Mouse (Mus musculus): Measurements from ENCODE around the gene Grid1.

Grid1 gene

GRCm38 (mm10) chr14:35219021-35219420 lies 399.1 kb downstream of the Grid1 start:
- DNase-seq (ENCODE audit: low read depth): no peak

GRCm38 (mm10) chr14:35222196-35222595 lies 402.3 kb downstream of the Grid1 start:
- no peak for DNase-seq (ENCODE audit: low read depth)

- DNase-seq (ENCODE audit: low read depth): no peak
These were observed 407.7 kb downstream of the Grid1 start for GRCm38 (mm10) chr14:35227581-35227980.

DNA sequence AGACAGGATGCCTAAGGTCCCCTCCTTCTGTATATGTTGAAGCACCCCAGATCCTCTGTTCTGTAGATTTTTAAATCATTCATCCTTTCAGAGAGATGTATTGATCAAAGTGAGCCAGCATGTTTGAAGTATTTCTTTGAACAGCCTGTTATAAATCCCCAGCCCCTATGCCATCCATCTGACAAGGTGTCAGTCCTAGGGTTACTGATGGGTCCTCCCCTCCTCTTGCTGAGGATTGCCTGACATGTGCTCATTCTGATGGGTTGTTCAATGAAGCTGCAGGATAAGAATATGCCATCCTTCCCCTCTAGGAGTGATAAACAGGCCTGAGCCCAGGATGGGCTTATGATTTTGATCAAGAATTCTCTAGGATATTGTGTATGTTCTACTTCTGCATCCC lies 411.5 kb downstream of the Grid1 start:
- DNase-seq (ENCODE audit: low read depth): no peak

DNA sequence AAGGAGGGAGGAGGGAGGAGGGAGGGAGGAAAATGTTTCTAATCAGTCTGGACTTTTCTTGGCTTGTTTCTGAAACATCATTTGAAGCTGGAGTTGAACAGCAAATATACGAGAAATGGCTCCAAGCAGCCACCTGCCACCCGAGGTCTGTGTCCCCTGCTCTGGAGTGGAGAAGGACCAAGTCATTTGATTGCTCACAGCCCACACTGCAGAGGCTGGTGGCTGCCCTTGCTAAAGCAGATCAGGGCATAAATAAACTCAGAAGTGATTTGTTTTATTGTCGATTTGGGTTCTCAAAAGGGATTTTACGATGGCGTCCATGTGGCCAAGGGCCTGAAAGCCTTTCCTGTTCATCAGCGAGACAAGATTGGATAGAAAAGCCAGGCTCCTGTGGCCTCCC lies 423.0 kb downstream of the Grid1 start:
- no peak for DNase-seq (ENCODE audit: low read depth)

- DNase-seq (ENCODE audit: low read depth): no peak
These were observed 425.1 kb downstream of the Grid1 start for GRCm38 (mm10) chr14:35244776-35245548.

DNA sequence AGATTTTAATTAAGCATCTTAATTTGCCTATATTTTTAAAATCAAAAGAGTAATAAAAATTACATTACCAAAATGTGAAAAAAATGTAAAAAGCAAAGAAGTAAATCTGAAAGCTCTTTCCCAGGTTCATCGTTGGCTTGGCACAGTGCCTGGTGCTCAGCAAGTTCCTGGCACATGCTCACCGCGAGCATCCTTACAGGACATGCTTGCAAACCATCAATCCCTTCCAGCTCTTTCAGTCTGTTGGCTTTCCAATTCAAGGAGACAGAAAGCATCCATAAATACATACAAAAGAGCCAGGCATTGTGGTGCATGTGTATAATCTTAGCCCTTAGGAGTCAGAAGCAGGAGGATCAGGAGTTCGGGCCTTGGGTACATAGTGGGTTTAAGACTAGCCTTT lies 430.5 kb downstream of the Grid1 start:
- no peak for DNase-seq (ENCODE audit: low read depth)

- DNase-seq (ENCODE audit: low read depth): no peak
These were observed 434.6 kb downstream of the Grid1 start for GRCm38 (mm10) chr14:35254477-35254876.

- DNase-seq (ENCODE audit: low read depth): no peak
These were observed 450.4 kb downstream of the Grid1 start for GRCm38 (mm10) chr14:35270260-35270659.

- no peak for DNase-seq (ENCODE audit: low read depth)
These were observed 489.3 kb downstream of the Grid1 start for GRCm38 (mm10) chr14:35309201-35309600.

GRCm38 (mm10) chr14:35313380-35314299 lies 493.7 kb downstream of the Grid1 start:
- DNase-seq (ENCODE audit: low read depth): no peak

DNA sequence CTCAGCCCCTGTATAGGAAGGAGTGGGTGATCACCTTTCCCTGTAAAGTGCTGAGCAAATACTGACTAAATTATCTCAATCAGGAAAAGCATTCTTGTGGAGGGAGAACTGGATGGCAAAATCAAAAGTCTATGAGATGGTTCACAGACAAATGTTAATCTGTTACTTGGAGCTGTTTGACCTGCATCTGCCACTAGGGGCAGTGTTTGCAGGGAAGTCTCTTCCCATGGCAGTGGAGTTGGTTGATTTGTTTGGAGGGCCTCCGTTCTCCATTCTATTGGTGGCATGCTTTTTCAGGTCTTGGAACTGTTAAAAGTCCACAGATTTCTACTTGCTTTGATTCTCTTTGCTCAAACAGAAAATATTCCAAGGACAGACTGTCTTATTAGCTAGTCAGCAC lies 506.4 kb downstream of the Grid1 start:
- no peak for DNase-seq (ENCODE audit: low read depth)

DNA sequence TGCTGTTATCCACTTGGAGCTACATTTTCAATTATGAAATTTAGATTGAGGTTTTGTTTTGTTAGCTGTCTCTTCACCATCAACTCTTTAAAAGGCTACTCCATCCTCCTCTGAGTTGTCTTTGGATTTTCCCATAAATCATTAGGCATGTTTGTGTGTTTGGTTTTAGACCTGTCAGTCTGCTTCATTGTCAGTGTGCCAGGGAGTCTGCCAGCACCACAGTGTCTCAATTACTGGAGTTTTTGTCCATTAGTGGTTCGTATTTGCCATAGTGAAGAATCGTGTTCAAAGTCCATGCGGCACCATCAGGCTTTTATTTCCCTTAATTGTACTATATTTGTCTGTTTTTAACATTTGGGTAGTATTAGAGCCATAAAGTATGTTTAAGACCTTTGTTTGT lies 516.7 kb downstream of the Grid1 start:
- DNase-seq (ENCODE audit: low read depth): no peak

DNA sequence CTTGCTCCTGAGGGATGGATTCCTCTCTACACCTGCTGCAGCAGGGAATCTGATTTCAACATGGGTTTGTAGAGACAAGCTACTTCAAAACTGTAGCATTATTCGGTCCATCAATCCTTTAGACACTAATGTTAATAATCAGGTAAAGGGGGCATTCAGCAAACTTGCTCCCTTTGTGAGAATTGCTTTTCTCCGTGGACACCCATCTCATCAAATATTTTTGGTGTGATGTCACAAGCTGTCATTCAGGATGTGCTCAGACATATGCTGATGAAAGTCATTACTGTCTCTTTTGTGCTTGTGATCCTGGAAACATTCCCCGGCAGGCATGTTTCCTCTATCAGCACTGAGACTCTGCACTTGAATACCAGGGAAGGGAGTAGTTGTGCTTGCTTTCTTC lies 536.1 kb downstream of the Grid1 start:
- DNase-seq (ENCODE audit: low read depth): no peak

DNA sequence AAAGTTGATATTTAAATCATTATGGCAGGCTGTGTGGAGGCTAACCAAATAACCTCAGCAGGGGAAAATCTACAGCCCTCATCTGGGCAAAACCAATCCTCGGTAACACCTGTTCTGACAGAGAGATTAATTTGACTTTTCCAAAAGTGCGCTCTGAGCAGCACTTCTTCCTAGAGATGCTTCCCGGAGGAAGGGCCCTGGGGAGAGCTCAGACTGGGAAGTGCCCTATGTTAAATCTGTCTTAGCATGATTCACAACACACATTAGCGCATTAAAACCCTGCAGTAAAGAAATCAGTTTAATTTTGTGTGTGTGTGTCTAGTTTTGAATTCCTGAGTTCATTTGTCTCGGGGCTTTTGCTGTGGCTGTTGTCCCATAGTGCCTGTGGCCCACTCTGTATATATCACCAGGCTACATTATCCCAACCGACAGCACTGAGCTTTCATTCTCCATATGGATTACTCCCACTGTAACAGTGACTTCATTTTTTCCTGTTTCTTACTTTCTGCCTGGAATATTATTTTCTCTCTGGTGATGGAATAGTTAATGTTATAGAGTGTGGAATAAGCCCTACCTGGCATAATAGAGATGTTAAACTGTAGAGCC lies 536.7 kb downstream of the Grid1 start:
- DNase-seq (ENCODE audit: low read depth): no peak

GRCm38 (mm10) chr14:35358136-35358821 lies 538.4 kb downstream of the Grid1 start:
- DNase-seq (ENCODE audit: low read depth): no peak

GRCm38 (mm10) chr14:35365177-35365944 lies 545.5 kb downstream of the Grid1 start:
- DNase-seq (ENCODE audit: low read depth): no peak

- no peak for DNase-seq (ENCODE audit: low read depth)
These were observed 554.5 kb downstream of the Grid1 start for GRCm38 (mm10) chr14:35374374-35374773.

- DNase-seq (ENCODE audit: low read depth): no peak
These were observed 573.7 kb downstream of the Grid1 start for GRCm38 (mm10) chr14:35393591-35393990.

DNA sequence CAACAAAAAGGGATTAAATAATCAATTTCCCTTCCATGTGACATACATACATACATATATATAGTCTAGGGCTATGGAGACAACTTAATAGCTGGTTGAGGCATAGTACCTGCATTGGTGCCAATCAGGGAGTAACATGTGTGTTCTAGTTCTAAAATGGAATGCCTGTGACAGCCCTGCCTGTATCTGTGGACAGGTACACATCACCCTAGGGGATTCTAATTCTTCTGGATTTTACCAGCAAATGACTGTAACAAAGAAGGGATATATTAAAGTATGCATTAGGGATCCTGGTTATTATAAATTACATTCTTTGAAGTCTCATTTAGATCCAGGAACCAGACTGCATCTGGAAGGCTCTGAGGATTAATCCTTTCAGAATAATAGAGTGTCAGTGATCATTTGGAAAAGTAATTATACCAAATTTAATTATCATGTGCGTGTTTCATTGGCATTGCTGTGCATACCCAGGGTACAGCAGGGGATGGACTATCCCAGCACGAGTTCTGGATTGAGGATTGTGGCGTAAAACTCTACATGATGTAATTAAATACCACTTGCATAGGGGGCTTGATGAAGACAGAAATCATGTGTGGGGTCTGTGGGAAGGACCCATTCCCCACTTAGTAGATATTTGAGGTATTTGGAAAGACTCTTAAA lies 584.5 kb downstream of the Grid1 start:
- DNase-seq (ENCODE audit: low read depth): no peak

DNA sequence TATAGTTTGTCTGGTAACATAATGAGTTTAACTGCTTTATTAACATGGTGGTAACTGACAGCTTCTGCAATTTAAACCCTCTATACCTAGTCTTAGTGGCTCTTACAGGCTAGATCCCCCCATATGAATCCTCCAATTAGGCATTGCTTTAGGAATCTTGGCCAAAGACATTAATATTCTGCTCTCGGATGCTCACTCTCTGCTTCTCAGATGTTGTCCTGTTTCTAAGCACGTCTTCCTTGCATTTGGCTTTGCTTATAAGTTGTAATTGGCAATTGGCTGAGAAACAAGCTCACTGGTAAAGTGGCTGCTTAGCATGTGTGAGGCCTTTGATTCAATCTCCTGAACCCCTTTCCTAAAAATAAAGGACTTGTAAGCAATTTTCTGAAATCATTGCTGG lies 610.4 kb downstream of the Grid1 start:
- DNase-seq (ENCODE audit: low read depth): no peak
